24 mouse cellular contexts compared by ENCODE assay signal in genomic region chr17:47123576-47123975, GRCm38 (mm10).
"Had no signal": no experiment of that assay in that cellular context is flagged by ENCODE, and none has a peak within 500 bp of the region (broad histone marks: within the 10 kb centered on the region; RNA-seq: fewer than 3 reads in every experiment).

No protein-coding gene starts in this region.

- H3K9me3 ChIP-seq: heart, embryonic 10.5 days; heart, embryonic 12.5 days; hindbrain, embryonic 10.5 days; hindbrain, embryonic 12.5 days; intestine, embryonic 15.5 days; limb, embryonic 10.5 days; limb, embryonic 12.5 days; liver, embryonic 13.5 days had no signal

- H3K27ac ChIP-seq: heart, embryonic 10.5 days; hindbrain, embryonic 10.5 days; hindbrain, embryonic 12.5 days; hindbrain, embryonic 14.5 days; intestine, embryonic 15.5 days; limb, embryonic 10.5 days; limb, embryonic 12.5 days; liver, embryonic 13.5 days had no signal

- DNase-seq: gastrocnemius, postnatal 14 days; gastrocnemius, postnatal 36 days; heart, adult 18-20 months; heart, postnatal 10 days; heart, postnatal 4 days; kidney, adult 18-20 months; kidney, adult 8-10 months; kidney, postnatal 10 days; kidney, postnatal 25 days; layer of hippocampus, adult 9-11 months; layer of hippocampus, postnatal 36 days; liver; liver, embryonic 13.5 days had no signal

- H3K9ac ChIP-seq: heart, embryonic 12.5 days; hindbrain, embryonic 12.5 days; hindbrain, embryonic 14.5 days; intestine, embryonic 15.5 days; limb, embryonic 12.5 days; liver, embryonic 13.5 days had no signal

- H3K4me1 ChIP-seq: heart, embryonic 10.5 days; heart, embryonic 12.5 days; hindbrain, embryonic 10.5 days; hindbrain, embryonic 12.5 days; intestine, embryonic 15.5 days; limb, embryonic 10.5 days; limb, embryonic 12.5 days; liver, embryonic 13.5 days had no signal

- H3K4me2 ChIP-seq: heart, embryonic 12.5 days; hindbrain, embryonic 12.5 days; hindbrain, embryonic 14.5 days; intestine, embryonic 15.5 days; limb, embryonic 12.5 days; liver, embryonic 11.5 days; liver, embryonic 13.5 days had no signal

- H3K36me3 ChIP-seq: heart, embryonic 10.5 days; heart, embryonic 12.5 days; hindbrain, embryonic 10.5 days; hindbrain, embryonic 12.5 days; intestine, embryonic 15.5 days; limb, embryonic 10.5 days; limb, embryonic 12.5 days; liver, embryonic 13.5 days had no signal

- H3K27me3 ChIP-seq: heart, embryonic 12.5 days; hindbrain, embryonic 12.5 days; intestine, embryonic 15.5 days; limb, embryonic 12.5 days; liver, embryonic 13.5 days had no signal

- H3K4me3 ChIP-seq: heart, embryonic 10.5 days; heart, embryonic 12.5 days; hindbrain, embryonic 10.5 days; hindbrain, embryonic 12.5 days; intestine, embryonic 15.5 days; limb, embryonic 10.5 days; limb, embryonic 12.5 days; liver, embryonic 13.5 days had no signal

- ATAC-seq: hindbrain, embryonic 16.5 days; intestine, embryonic 15.5 days; intestine, postnatal 0 days had no signal
